Mouse (Mus musculus) stomach, postnatal 0 days (tissue): ENCODE results near the gene Serpina1d. TPM values are rescaled to one million over a fixed set of nuclear protein-coding genes. Genes with fewer than 3 reads are reported as not detected.
"Not testable (repeated sequence)": the region's sequence is repeated elsewhere in the genome, so short reads cannot be mapped to it uniquely, and the experiment has no call there.

Source experiments
- ATAC-seq: fragments of 200-750 bp; cut with Nextera tagmentation; 2 replicates; pipeline ENCODE4 v1.8.0; 2017; ENCODE audit not compliant: low FRiP score, low TSS enrichment
- DNase-seq: peaks from one replicate; pipeline ENCODE4 v3.0.0-alpha.2; 2016; ENCODE audit warnings: low spot score
- H3K27ac ChIP-seq: fragments of 300-500 bp; sonication (generic); replicated peaks from 2 replicates; pipeline ENCODE4 v1.5.1; 2014; ENCODE audit warnings: mild to moderate bottlenecking, control low read depth
- H3K27me3 ChIP-seq: fragments of 300-500 bp; sonication (generic); 2 replicates; pipeline ENCODE4 v1.6.1; 2014; ENCODE audit warnings: low read length; ENCODE audit not compliant: control insufficient read depth, insufficient read depth
- H3K36me3 ChIP-seq: fragments of 300-500 bp; sonication (generic); 2 replicates; pipeline ENCODE4 v1.6.1; 2014; ENCODE audit warnings: low read length, mixed read lengths; ENCODE audit not compliant: control insufficient read depth, insufficient read depth
- H3K4me1 ChIP-seq: fragments of 300-500 bp; sonication (generic); replicated peaks from 2 replicates; pipeline ENCODE4 v1.6.1; 2014; ENCODE audit warnings: antibody characterized with exemption; ENCODE audit not compliant: control insufficient read depth, insufficient read depth
- H3K4me2 ChIP-seq: fragments of 300-500 bp; sonication (generic); replicated peaks from 2 replicates; pipeline ENCODE4 v1.6.1; 2014; ENCODE audit warnings: low read depth, mild to moderate bottlenecking, control low read depth, moderate library complexity
- H3K4me3 ChIP-seq: fragments of 300-500 bp; sonication (generic); 2 replicates; pipeline ENCODE4 v1.5.1; 2014; ENCODE audit warnings: low read depth, low read length, control low read depth
- H3K9ac ChIP-seq: fragments of 300-500 bp; sonication (generic); 2 replicates; pipeline ENCODE4 v1.6.1; 2014; ENCODE audit warnings: mild to moderate bottlenecking, low read length, control low read depth, mixed read lengths
- H3K9me3 ChIP-seq: fragments of 300-500 bp; sonication (generic); 2 replicates; pipeline ENCODE4 v1.6.1; 2016; ENCODE audit warnings: low read length; ENCODE audit not compliant: control insufficient read depth
- WGBS: fragments of 180-500 bp; shearing (Covaris S2); extraction: QIAGEN DNeasy Blood & Tissue Kit; methylation state at CpG from one replicate; pipeline ENCODE4 v1.1.7; 2014; 5-methylcytosine and 5-hydroxymethylcytosine counted together
- polyA plus RNA-seq: library from polyadenylated mRNA; unstranded; fragments of >200 nt; fragmentation: Nextera tagmentation; extraction: Ambion mirVana; gene quantifications from 2 replicates; pipeline ENCODE4 v1.2.1, GENCODE M21; 2015

The Serpina1d gene
- polyA plus RNA-seq: 2.5 and 4.1 TPM in 2 replicates

- not testable (repeated sequence) for H3K27me3 ChIP-seq, H3K9ac ChIP-seq, H3K4me2 ChIP-seq, H3K4me3 ChIP-seq, H3K36me3 ChIP-seq, H3K9me3 ChIP-seq, H3K4me1 ChIP-seq, ATAC-seq, DNase-seq, H3K27ac ChIP-seq
- 62% methylated on average over 6 of the region's 6 CpGs for WGBS
These were observed at the start of gene Serpina1d for GRCm38 (mm10) chr12:103773246-103773851. TSS of gene Serpina1d (minus strand) at chr12:103773592.

- ATAC-seq, H3K27me3 ChIP-seq, H3K4me1 ChIP-seq, H3K4me3 ChIP-seq, H3K4me2 ChIP-seq, H3K9me3 ChIP-seq, H3K9ac ChIP-seq, H3K27ac ChIP-seq, H3K36me3 ChIP-seq, DNase-seq: not testable (repeated sequence)
- WGBS: 71% methylated on average over 1 of the region's 1 CpGs
These were observed 2.8 kb downstream of the Serpina1d start for GRCm38 (mm10) chr12:103770597-103770996.

- not testable (repeated sequence) for H3K4me1 ChIP-seq, DNase-seq, H3K4me2 ChIP-seq, H3K27ac ChIP-seq, H3K27me3 ChIP-seq, H3K4me3 ChIP-seq, H3K9ac ChIP-seq, H3K36me3 ChIP-seq, H3K9me3 ChIP-seq, ATAC-seq
- WGBS: 75% methylated on average over 3 of the region's 3 CpGs
These were observed 10.3 kb downstream of the Serpina1d start for GRCm38 (mm10) chr12:103763083-103763482.

GRCm38 (mm10) chr12:103760316-103760715, 13.1 kb downstream of the Serpina1d start:
- not testable (repeated sequence) for H3K9me3 ChIP-seq, H3K27me3 ChIP-seq, H3K9ac ChIP-seq, H3K4me1 ChIP-seq, H3K27ac ChIP-seq, H3K4me2 ChIP-seq, DNase-seq, ATAC-seq, H3K4me3 ChIP-seq, H3K36me3 ChIP-seq
- 86% methylated on average over 3 of the region's 3 CpGs for WGBS

GRCm38 (mm10) chr12:103745957-103746356, 27.4 kb downstream of the Serpina1d start:
- H3K4me3 ChIP-seq, H3K27ac ChIP-seq, H3K9me3 ChIP-seq, DNase-seq, ATAC-seq, H3K27me3 ChIP-seq, H3K36me3 ChIP-seq, H3K4me1 ChIP-seq, H3K4me2 ChIP-seq, H3K9ac ChIP-seq: not testable (repeated sequence)
- 84% methylated on average over 5 of the region's 5 CpGs for WGBS

- H3K27ac ChIP-seq, ATAC-seq: not testable (repeated sequence)
- 58% methylated on average over 5 of the region's 6 CpGs for WGBS
These were observed 35.4 kb downstream of the Serpina1d start for GRCm38 (mm10) chr12:103737791-103738580.

GRCm38 (mm10) chr12:103735566-103735965, 37.8 kb downstream of the Serpina1d start:
- H3K9ac ChIP-seq, H3K27me3 ChIP-seq, H3K27ac ChIP-seq, H3K4me2 ChIP-seq, H3K36me3 ChIP-seq, H3K4me3 ChIP-seq, H3K4me1 ChIP-seq, ATAC-seq, DNase-seq, H3K9me3 ChIP-seq: not testable (repeated sequence)
- 73% methylated on average over 4 of the region's 4 CpGs for WGBS

More at GRCm38 (mm10) chr12:103737791-103738580, 35.4 kb downstream of the Serpina1d start:
- not testable (repeated sequence) for H3K36me3 ChIP-seq, H3K4me3 ChIP-seq, H3K4me1 ChIP-seq, DNase-seq, H3K9ac ChIP-seq, H3K9me3 ChIP-seq, H3K27me3 ChIP-seq, H3K4me2 ChIP-seq

- DNase-seq, H3K9me3 ChIP-seq, ATAC-seq, H3K27me3 ChIP-seq, H3K4me2 ChIP-seq, H3K4me1 ChIP-seq, H3K36me3 ChIP-seq, H3K27ac ChIP-seq, H3K9ac ChIP-seq, H3K4me3 ChIP-seq: not testable (repeated sequence)
- 76% methylated on average over 4 of the region's 4 CpGs for WGBS
These were observed 38.3 kb downstream of the Serpina1d start for GRCm38 (mm10) chr12:103735101-103735500.
